Comparison of ENCODE assay signal across 8 mouse cellular contexts in genomic region chr10:70599126-70599924, GRCm38 (mm10). TPM values are rescaled to one million over a fixed set of nuclear protein-coding genes. Genes with fewer than 3 reads are reported as not detected.
DNase-seq lines count a peak whose midpoint lies in the region; ATAC-seq and TF ChIP-seq lines count a peak whose summit lies in the region.

No protein-coding gene starts in this region.

- no peak overlapping the region for H3K27ac ChIP-seq in heart, embryonic 13.5 days (replicated peaks)
- no peak overlapping the region for H3K27ac ChIP-seq in liver, adult 2 months (replicated peaks; ENCODE audit: insufficient read depth, low read depth, low read length)
- H3K27ac ChIP-seq in neural tube, embryonic 11.5 days (ENCODE audit: low read depth, low read length): peak overlapping the region; percentile 92
- no peak overlapping the region for H3K27ac ChIP-seq in thymus, adult 2 months (ENCODE audit: control insufficient read depth, insufficient read depth, low read length)

- under 1% methylated on average over 84 of the region's 124 CpGs for WGBS in heart, embryonic 13.5 days
- under 1% methylated on average over 110 of the region's 124 CpGs for WGBS in liver, adult 2 months
- under 1% methylated on average over 87 of the region's 124 CpGs for WGBS in neural tube, embryonic 11.5 days
- WGBS in thymus, adult 2 months: 3% methylated on average over 110 of the region's 124 CpGs

- peaks cover 11% of the 10 kb centered on the region for H3K4me1 ChIP-seq in heart, embryonic 13.5 days
- H3K4me1 ChIP-seq in liver, adult 2 months (ENCODE audit: control insufficient read depth, insufficient read depth, low read length): peaks cover 3% of the 10 kb centered on the region; the same call in 1 of the 2 replicates
- 0 out of 2 replicates have a peak, but pooled peaks cover 3% of the 10 kb centered on the region for H3K4me1 ChIP-seq in neural tube, embryonic 11.5 days (ENCODE audit: control insufficient read depth, insufficient read depth, low read length)
- H3K4me1 ChIP-seq in thymus, adult 2 months (replicated peaks; ENCODE audit: control insufficient read depth, insufficient read depth, low read length): peaks cover 7% of the 10 kb centered on the region; the same call in 1 of the 2 replicates

- peak overlapping the region; percentile 62 for H3K9ac ChIP-seq in heart, embryonic 13.5 days
- H3K9ac ChIP-seq in liver, adult 2 months (ENCODE audit: low read depth, low read length): peak overlapping the region; percentile 48
- peak overlapping the region; percentile 94 for H3K9ac ChIP-seq in neural tube, embryonic 11.5 days (ENCODE audit: low read length)

- H3K27me3 ChIP-seq in heart, embryonic 13.5 days (replicated peaks): peaks cover 55% of the 10 kb centered on the region
- H3K27me3 ChIP-seq in liver, adult 2 months (ENCODE audit: control insufficient read depth, insufficient read depth, low read length): peaks cover 21% of the 10 kb centered on the region
- H3K27me3 ChIP-seq in neural tube, embryonic 11.5 days (ENCODE audit: control insufficient read depth, insufficient read depth, low read length): no peaks in the 10 kb centered on the region
- peaks cover 9% of the 10 kb centered on the region; the same call in 1 of the 2 replicates for H3K27me3 ChIP-seq in thymus, adult 2 months (ENCODE audit: control insufficient read depth, insufficient read depth, low read length)

- peak overlapping the region; percentile 98 for H3K4me2 ChIP-seq in heart, embryonic 13.5 days
- peak overlapping the region; percentile 90 for H3K4me2 ChIP-seq in neural tube, embryonic 11.5 days (ENCODE audit: low read depth)

- H3K4me3 ChIP-seq in heart, embryonic 13.5 days: peak overlapping the region; percentile 76
- peak overlapping the region; percentile 51; the same call in 1 of the 2 replicates for H3K4me3 ChIP-seq in liver, adult 2 months (ENCODE audit: insufficient read depth, low read depth, low read length)
- peak overlapping the region; percentile 83 for H3K4me3 ChIP-seq in neural tube, embryonic 11.5 days (ENCODE audit: low read depth, low read length)
- H3K4me3 ChIP-seq in thymus, adult 2 months (ENCODE audit: control insufficient read depth, insufficient read depth, low read length): peak overlapping the region; percentile 27

- no peak for TF ChIP-seq CTCF in liver, adult 2 months (IDR thresholded peaks at IDR 0.05; ENCODE audit: low read depth, low read length)
- TF ChIP-seq CTCF in thymus, adult 2 months (IDR thresholded peaks at IDR 0.05; ENCODE audit: borderline replicate concordance, control insufficient read depth, extremely low read depth, insufficient read depth, low read length, poor library complexity): no peak

- H3K79me2 ChIP-seq in liver, adult 2 months (ENCODE audit: control insufficient read depth, insufficient read depth, low read length): no peaks in the 10 kb centered on the region

- H3K36me3 ChIP-seq in heart, embryonic 13.5 days: no peaks in the 10 kb centered on the region
- H3K36me3 ChIP-seq in liver, adult 2 months (ENCODE audit: control insufficient read depth, insufficient read depth, low read length): no peaks in the 10 kb centered on the region
- H3K36me3 ChIP-seq in neural tube, embryonic 11.5 days (ENCODE audit: control insufficient read depth, insufficient read depth, low read length): no peaks in the 10 kb centered on the region
- H3K36me3 ChIP-seq in thymus, adult 2 months (ENCODE audit: control insufficient read depth, insufficient read depth, low read length): no peaks in the 10 kb centered on the region

- DNase-seq in heart, adult 11 months: peak; percentile 88
- no peak for DNase-seq in heart, adult 9 months (ENCODE audit: low spot score in 2 of 2)
- peak; percentile 86 for DNase-seq in embryo, embryonic 9.5 days (ENCODE audit: extremely low spot score)
- DNase-seq in kidney, postnatal 14 days: peak; percentile 97
- DNase-seq in liver, adult 2 months (ENCODE audit: extremely low read depth, low read depth, low spot score): peak; percentile 20
- DNase-seq in neural tube, embryonic 11.5 days (ENCODE audit: low spot score): peak; percentile 93
- DNase-seq in thymus, adult 2 months: peak; percentile 23

- TF ChIP-seq POLR2A in liver, adult 2 months (IDR thresholded peaks at IDR 0.05; ENCODE audit: extremely low read depth, insufficient read depth, low read length): no peak
- TF ChIP-seq POLR2A in thymus, adult 2 months (IDR thresholded peaks at IDR 0.05; ENCODE audit: control insufficient read depth, extremely low read depth, insufficient read depth, low read length, poor library complexity): no peak

- ATAC-seq in heart, embryonic 13.5 days (ENCODE audit: extremely low read depth, insufficient number of reproducible peaks, low FRiP score, low TSS enrichment): peak; percentile 42; the same call in 1 of the 2 replicates
- peak; percentile 91 for ATAC-seq in neural tube, embryonic 11.5 days (ENCODE audit: insufficient read depth, low FRiP score, low TSS enrichment)

- H3K9me3 ChIP-seq in heart, embryonic 13.5 days: no peaks in the 10 kb centered on the region
- H3K9me3 ChIP-seq in neural tube, embryonic 11.5 days (ENCODE audit: control insufficient read depth, low read length): no peaks in the 10 kb centered on the region

RNA-seq across cellular contexts. Expression of gene Phyhipl, which starts 56.4 kb away (rescaled TPM):
- polyA plus RNA-seq in heart, embryonic 13.5 days (2015; fragmentation: Nextera tagmentation; extraction: Ambion mirVana): 1.0 and 1.6 TPM in 2 replicates
- total RNA-seq in liver, adult 2 months (2014; rRNA removed): not detected in 2 replicates
- polyA plus RNA-seq in liver, adult 2 months (2012; rRNA removed): not detected in 2 replicates
- polyA plus RNA-seq in neural tube, embryonic 11.5 days (2014; fragmentation: Nextera tagmentation; extraction: Ambion mirVana): 142 and 166 TPM in 2 replicates
- 0.28 TPM in 1 of 2 replicates, not detected in the other for polyA plus RNA-seq in thymus, adult 2 months (2012; rRNA removed)

Comparison
In these comparisons a context has a peak if more than half of its experiments do, and no peak if none do; other contexts are left out.
1. DNase-seq: peak in heart, adult 11 months (single experiment), embryo, embryonic 9.5 days (single experiment), kidney, postnatal 14 days (single experiment), liver, adult 2 months (single experiment), neural tube, embryonic 11.5 days (single experiment) and thymus, adult 2 months (single experiment); none in heart, adult 9 months (0 of 2).
2. H3K4me3 ChIP-seq: peak in every context shown above with its lines; median percentile 83 in neural tube, embryonic 11.5 days; 76 in heart, embryonic 13.5 days; 51 in liver, adult 2 months; 27 in thymus, adult 2 months.
3. RNA of gene Phyhipl, which starts 56.4 kb away (polyA plus RNA-seq): 142 to 166 TPM in neural tube, embryonic 11.5 days; 1.0 to 1.6 TPM in heart, embryonic 13.5 days, 0.28 TPM in thymus, adult 2 months and not detected in liver, adult 2 months; every median in the first group is over 10 times any median in the second.
4. Peak in every context shown above with its lines, with median percentiles within 50 percentile points of each other: H3K9ac ChIP-seq.